Mouse (Mus musculus) forebrain, postnatal 0 days (tissue): Measurements from ENCODE around the gene Vmp1. TPM values are rescaled to one million over a fixed set of nuclear protein-coding genes. Genes with fewer than 3 reads are reported as not detected.

ENCODE experiments used
- ATAC-seq: fragments of 200-750 bp; cut with Nextera tagmentation; 2 replicates; pipeline ENCODE4 v1.8.0; 2017; ENCODE audit warnings: mild to moderate bottlenecking, moderate library complexity
- DNase-seq: peaks from one replicate; pipeline ENCODE4 v3.0.0-alpha.2; 2015
- H3K27ac ChIP-seq: fragments of 300-500 bp; sonication (generic); 2 replicates; pipeline ENCODE4 v1.5.1; 2014; ENCODE audit warnings: low read depth, mild to moderate bottlenecking, antibody characterized with exemption, low read length, moderate library complexity, mixed read lengths
- H3K27me3 ChIP-seq: fragments of 300-500 bp; sonication (generic); 2 replicates; pipeline ENCODE4 v1.6.1; 2014; ENCODE audit warnings: mild to moderate bottlenecking, low read length, mixed read lengths; ENCODE audit not compliant: insufficient read depth
- H3K36me3 ChIP-seq: fragments of 300-500 bp; sonication (generic); 2 replicates; pipeline ENCODE4 v1.6.1; 2014; ENCODE audit warnings: mild to moderate bottlenecking, moderate library complexity; ENCODE audit not compliant: insufficient read depth
- H3K4me1 ChIP-seq: fragments of 300-500 bp; sonication (generic); 2 replicates; pipeline ENCODE4 v1.6.1; 2014; ENCODE audit warnings: antibody characterized with exemption; ENCODE audit not compliant: insufficient read depth
- H3K4me2 ChIP-seq: fragments of 300-500 bp; sonication (generic); 2 replicates; pipeline ENCODE4 v1.6.1; 2014; ENCODE audit warnings: low read depth, mild to moderate bottlenecking, moderate library complexity
- H3K4me3 ChIP-seq: fragments of 300-500 bp; sonication (generic); 2 replicates; pipeline ENCODE4 v1.5.1; 2014; ENCODE audit warnings: low read depth, low read length, mixed read lengths
- H3K9ac ChIP-seq: fragments of 300-500 bp; sonication (generic); 2 replicates; pipeline ENCODE4 v1.6.1; 2014; ENCODE audit warnings: mild to moderate bottlenecking
- H3K9me3 ChIP-seq: fragments of 300-500 bp; sonication (generic); 2 replicates; pipeline ENCODE4 v1.6.1; 2016; ENCODE audit warnings: low read length
- CTCF ChIP-seq: sonication (generic); IDR thresholded peaks from 2 replicates; pipeline ENCODE4 v1.5.1; 2016; ENCODE audit warnings: antibody characterized with exemption, control low read depth, low read depth
- WGBS: fragments of 180-500 bp; shearing (Covaris S2); extraction: QIAGEN DNeasy Blood & Tissue Kit; methylation state at CpG from one replicate; pipeline ENCODE4 v1.1.7; 2014; 5-methylcytosine and 5-hydroxymethylcytosine counted together
- polyA plus RNA-seq: library from polyadenylated mRNA; unstranded; fragments of >200 nt; fragmentation: Nextera tagmentation; extraction: Ambion mirVana; gene quantifications from 2 replicates; pipeline ENCODE4 v1.2.1, GENCODE M21; 2015
- total RNA-seq: library from RNA; depleted of rRNA; stranded (reverse); fragments of >200 nt; gene quantifications from 2 replicates; pipeline ENCODE4 v1.2.3, GENCODE M21; 2014

Gene Vmp1
- total and polyA plus RNA-seq, 2 experiments from 2014 or later = 59.5 to 131 TPM

- Histone ChIP-seq H3K27ac (no peak overlapping the region), H3K9me3 (no peaks in the 10 kb centered on the region), H3K4me3 (peak overlapping the region; percentile 14), H3K36me3 (peaks cover 5% of the 10 kb centered on the region; the same call in 1 of the 2 replicates), H3K4me1 (no peaks in the 10 kb centered on the region), H3K27me3 (no peaks in the 10 kb centered on the region), H3K4me2 (peak overlapping the region; percentile 11), H3K9ac (0 out of 2 replicates have a peak overlapping the region, but pooled peaks have one; percentile 10)
- no peak for TF ChIP-seq CTCF
- ATAC-seq = no peak
- 30% methylated on average over 12 of the region's 12 CpGs for WGBS
- DNase-seq = no peak
These were observed 97.3 kb downstream of the Vmp1 start for GRCm38 (mm10) chr11:86586177-86586867.

GRCm38 (mm10) chr11:86585598-86585984, 98.0 kb downstream of the Vmp1 start:
- Histone ChIP-seq H3K4me2 (no peak overlapping the region; the same call in 1 of the 2 replicates), H3K9me3 (no peaks in the 10 kb centered on the region), H3K27ac (no peak overlapping the region), H3K4me1 (no peaks in the 10 kb centered on the region), H3K27me3 (no peaks in the 10 kb centered on the region), H3K9ac (no peak overlapping the region), H3K4me3 (no peak overlapping the region), H3K36me3 (peaks cover 5% of the 10 kb centered on the region; the same call in 1 of the 2 replicates)
- no peak for TF ChIP-seq CTCF
- no peak for DNase-seq
- 38% methylated on average over 3 of the region's 3 CpGs for WGBS
- no peak for ATAC-seq

GRCm38 (mm10) chr11:86584898-86585597, 98.6 kb downstream of the Vmp1 start:
- Histone ChIP-seq H3K27me3 (no peaks in the 10 kb centered on the region), H3K36me3 (peaks cover 5% of the 10 kb centered on the region; the same call in 1 of the 2 replicates), H3K4me1 (no peaks in the 10 kb centered on the region), H3K9me3 (no peaks in the 10 kb centered on the region), H3K4me3 (no peak overlapping the region), H3K4me2 (no peak overlapping the region; the same call in 1 of the 2 replicates), H3K27ac (no peak overlapping the region), H3K9ac (no peak overlapping the region)
- DNase-seq (no peak), ATAC-seq (no peak)
- 60% methylated on average over 7 of the region's 7 CpGs for WGBS
- no peak for TF ChIP-seq CTCF

- Histone ChIP-seq H3K27ac (no peak overlapping the region), H3K27me3 (no peaks in the 10 kb centered on the region), H3K4me2 (no peak overlapping the region), H3K36me3 (peaks cover 5% of the 10 kb centered on the region; the same call in 1 of the 2 replicates), H3K9me3 (no peaks in the 10 kb centered on the region), H3K4me3 (no peak overlapping the region), H3K4me1 (no peaks in the 10 kb centered on the region), H3K9ac (no peak overlapping the region)
- TF ChIP-seq CTCF = no peak
- DNase-seq (no peak), ATAC-seq (no peak)
- WGBS = 86% methylated on average over 14 of the region's 14 CpGs
These were observed 99.4 kb downstream of the Vmp1 start for GRCm38 (mm10) chr11:86583990-86584897.

GRCm38 (mm10) chr11:86583313-86583825, 100.3 kb downstream of the Vmp1 start:
- TF ChIP-seq CTCF = no peak
- no peak for ATAC-seq
- no peak overlapping the region for H3K4me3 ChIP-seq
- no peak overlapping the region for H3K27ac ChIP-seq
- no peak overlapping the region for H3K4me2 ChIP-seq
- DNase-seq = no peak
- H3K27me3 ChIP-seq = no peaks in the 10 kb centered on the region
- H3K9me3 ChIP-seq = no peaks in the 10 kb centered on the region
- H3K36me3 ChIP-seq = peaks cover 5% of the 10 kb centered on the region; the same call in 1 of the 2 replicates
- no peak overlapping the region for H3K9ac ChIP-seq
- 92% methylated on average over 3 of the region's 3 CpGs for WGBS
- H3K4me1 ChIP-seq = no peaks in the 10 kb centered on the region

- no peaks in the 10 kb centered on the region for H3K9me3 ChIP-seq
- H3K27ac ChIP-seq = no peak overlapping the region
- TF ChIP-seq CTCF = no peak
- H3K36me3 ChIP-seq = peaks cover 5% of the 10 kb centered on the region; the same call in 1 of the 2 replicates
- no peak overlapping the region for H3K4me3 ChIP-seq
- 90% methylated on average over 7 of the region's 7 CpGs for WGBS
- no peak for DNase-seq
- H3K9ac ChIP-seq = no peak overlapping the region
- no peak overlapping the region for H3K4me2 ChIP-seq
- no peaks in the 10 kb centered on the region for H3K4me1 ChIP-seq
- H3K27me3 ChIP-seq = no peaks in the 10 kb centered on the region
- no peak for ATAC-seq
These were observed 100.9 kb downstream of the Vmp1 start for GRCm38 (mm10) chr11:86582543-86583260.
